Mouse (Mus musculus): ENCODE results near the gene Insig1.
A peak's percentile ranks its signal among the peaks of the same experiment; 100 is the strongest.

The Insig1 gene

GRCm38 (mm10) chr5:28117251-28117880 lies 46.2 kb downstream of the Insig1 start:
- no peak for ATAC-seq (ENCODE audit: insufficient number of reproducible peaks, low FRiP score, low TSS enrichment)

- peak; percentile 62; the same call in 1 of the 2 replicates for ATAC-seq (ENCODE audit: insufficient number of reproducible peaks, low FRiP score, low TSS enrichment)
Measured at GRCm38 (mm10) chr5:28117882-28118530, 46.8 kb downstream of the Insig1 start.

GRCm38 (mm10) chr5:28118531-28118925 lies 47.4 kb downstream of the Insig1 start:
- no peak for ATAC-seq (ENCODE audit: insufficient number of reproducible peaks, low FRiP score, low TSS enrichment)

- no peak for ATAC-seq (ENCODE audit: insufficient number of reproducible peaks, low FRiP score, low TSS enrichment)
Measured at GRCm38 (mm10) chr5:28119576-28119975, 48.4 kb downstream of the Insig1 start.

GRCm38 (mm10) chr5:28122491-28123454 lies 51.6 kb downstream of the Insig1 start:
- ATAC-seq (ENCODE audit: insufficient number of reproducible peaks, low FRiP score, low TSS enrichment): peak; percentile 69

- no peak for ATAC-seq (ENCODE audit: insufficient number of reproducible peaks, low FRiP score, low TSS enrichment)
Measured at GRCm38 (mm10) chr5:28123455-28123825, 52.3 kb downstream of the Insig1 start.

- no peak for ATAC-seq (ENCODE audit: insufficient number of reproducible peaks, low FRiP score, low TSS enrichment)
Measured at GRCm38 (mm10) chr5:28124321-28125230, 53.4 kb downstream of the Insig1 start.

Data from cerebellum, adult (tissue).